Mouse (Mus musculus) embryonic facial prominence, embryonic 13.5 days (tissue): ENCODE measurements around the gene Rapgef4. TPM values are rescaled to one million over a fixed set of nuclear protein-coding genes. Genes with fewer than 3 reads are reported as not detected.

Experiments
- ATAC-seq: fragments of 200-750 bp; cut with Nextera tagmentation; 2 replicates; pipeline ENCODE4 v1.8.0; 2017; ENCODE audit warnings: low read depth; ENCODE audit not compliant: insufficient number of reproducible peaks, insufficient read depth, low FRiP score, low TSS enrichment
- H3K27ac ChIP-seq: fragments of 300-500 bp; sonication (generic); 2 replicates; pipeline ENCODE4 v1.5.1; 2015; ENCODE audit warnings: moderate library complexity, mild to moderate bottlenecking, inconsistent platforms
- H3K27me3 ChIP-seq: fragments of 300-500 bp; sonication (generic); 2 replicates; pipeline ENCODE4 v1.6.1; 2015; ENCODE audit warnings: mild to moderate bottlenecking, inconsistent platforms
- H3K36me3 ChIP-seq: fragments of 300-500 bp; sonication (generic); 2 replicates; pipeline ENCODE4 v1.6.1; 2015; ENCODE audit warnings: mild to moderate bottlenecking, inconsistent platforms
- H3K4me1 ChIP-seq: fragments of 300-500 bp; sonication (generic); 2 replicates; pipeline ENCODE4 v1.6.1; 2015; ENCODE audit warnings: inconsistent platforms
- H3K4me2 ChIP-seq: fragments of 300-500 bp; sonication (generic); 2 replicates; pipeline ENCODE4 v1.6.1; 2015; ENCODE audit warnings: moderate library complexity, mild to moderate bottlenecking, inconsistent platforms
- H3K4me3 ChIP-seq: fragments of 300-500 bp; sonication (generic); 2 replicates; pipeline ENCODE4 v1.5.1; 2015; ENCODE audit warnings: mild to moderate bottlenecking, inconsistent platforms
- H3K9ac ChIP-seq: fragments of 300-500 bp; sonication (generic); 2 replicates; pipeline ENCODE4 v1.6.1; 2015; ENCODE audit warnings: mild to moderate bottlenecking, inconsistent platforms
- H3K9me3 ChIP-seq: fragments of 300-500 bp; sonication (generic); 2 replicates; pipeline ENCODE4 v1.6.1; 2016; ENCODE audit warnings: inconsistent platforms
- WGBS: fragments of 180-500 bp; shearing (Covaris S2); methylation state at CpG from one replicate; pipeline ENCODE4 v1.1.7; 2015; ENCODE audit warnings: mixed read lengths; 5-methylcytosine and 5-hydroxymethylcytosine counted together
- polyA plus RNA-seq: library from polyadenylated mRNA; unstranded; fragments of >200 nt; fragmentation: Nextera tagmentation; extraction: Ambion mirVana; gene quantifications from 2 replicates; pipeline ENCODE4 v1.2.1, GENCODE M21; 2015

Gene Rapgef4
- polyA plus RNA-seq, 1 experiment from 2014 or later, result 3.0 TPM

GRCm38 (mm10) chr2:72206530-72207248 lies 225.6 kb downstream of the Rapgef4 start:
- WGBS, result 83% methylated on average over 4 of the region's 4 CpGs
- Histone ChIP-seq H3K27me3 (no peaks in the 10 kb centered on the region), H3K4me1 (peaks cover 6% of the 10 kb centered on the region), H3K9me3 (no peaks in the 10 kb centered on the region), H3K4me2 (no peak overlapping the region), H3K27ac (no peak overlapping the region), H3K9ac (no peak overlapping the region), H3K4me3 (no peak overlapping the region), H3K36me3 (no peaks in the 10 kb centered on the region)
- ATAC-seq, result no peak

DNA sequence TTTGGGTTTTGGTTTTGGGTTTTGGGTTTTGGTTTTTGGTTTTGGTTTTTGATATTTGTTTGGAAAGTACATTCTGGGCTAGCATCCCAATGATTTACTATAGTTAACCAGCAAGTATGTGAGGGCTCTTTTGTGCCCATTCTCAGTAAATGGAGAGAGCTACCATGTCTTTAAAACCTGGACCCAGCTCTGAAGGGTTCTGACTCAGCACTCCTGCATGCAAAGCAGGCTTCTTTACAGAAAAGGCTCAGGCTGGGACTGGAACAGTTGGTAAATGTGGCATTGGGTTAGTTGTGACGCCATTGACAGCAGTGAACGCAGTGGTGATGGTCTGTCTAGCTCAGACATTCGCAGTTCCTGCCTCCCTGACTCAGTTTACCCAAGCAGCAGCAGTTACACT lies 236.3 kb downstream of the Rapgef4 start:
- H3K4me3 ChIP-seq, result no peak overlapping the region
- no peak overlapping the region for H3K9ac ChIP-seq
- ATAC-seq, result no peak
- H3K4me1 ChIP-seq, result no peaks in the 10 kb centered on the region; the same call in 1 of the 2 replicates
- WGBS, result 88% methylated on average over 3 of the region's 3 CpGs
- H3K36me3 ChIP-seq, result no peaks in the 10 kb centered on the region
- no peaks in the 10 kb centered on the region for H3K27me3 ChIP-seq
- H3K27ac ChIP-seq, result no peak overlapping the region
- no peak overlapping the region for H3K4me2 ChIP-seq
- H3K9me3 ChIP-seq, result no peaks in the 10 kb centered on the region

DNA sequence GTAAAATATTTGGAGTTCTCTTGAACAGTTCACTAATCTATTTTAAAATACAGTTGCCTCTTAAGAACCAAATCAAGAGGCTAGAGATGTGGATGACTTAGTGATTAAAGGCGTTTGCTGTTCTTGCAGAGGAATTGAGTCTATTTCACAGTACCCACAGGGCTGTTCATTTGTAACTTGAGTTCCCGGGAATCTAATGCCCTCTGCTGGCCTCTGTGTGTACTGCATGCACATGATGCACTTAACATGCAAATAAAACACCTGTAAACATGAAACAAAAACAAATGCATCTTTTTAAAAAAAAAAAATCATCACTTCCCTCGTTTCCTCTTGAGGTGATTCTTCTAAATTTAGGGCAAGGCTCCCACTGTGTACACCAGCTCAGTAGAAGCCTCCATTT lies 238.9 kb downstream of the Rapgef4 start:
- H3K27me3 ChIP-seq, result no peaks in the 10 kb centered on the region
- H3K9ac ChIP-seq, result no peak overlapping the region
- no peak overlapping the region for H3K27ac ChIP-seq
- H3K4me1 ChIP-seq, result peaks cover 2% of the 10 kb centered on the region
- no peaks in the 10 kb centered on the region for H3K36me3 ChIP-seq
- H3K4me3 ChIP-seq, result no peak overlapping the region
- ATAC-seq, result no peak
- H3K9me3 ChIP-seq, result no peaks in the 10 kb centered on the region
- H3K4me2 ChIP-seq, result no peak overlapping the region
- WGBS, result 26% methylated on average over 3 of the region's 3 CpGs

DNA sequence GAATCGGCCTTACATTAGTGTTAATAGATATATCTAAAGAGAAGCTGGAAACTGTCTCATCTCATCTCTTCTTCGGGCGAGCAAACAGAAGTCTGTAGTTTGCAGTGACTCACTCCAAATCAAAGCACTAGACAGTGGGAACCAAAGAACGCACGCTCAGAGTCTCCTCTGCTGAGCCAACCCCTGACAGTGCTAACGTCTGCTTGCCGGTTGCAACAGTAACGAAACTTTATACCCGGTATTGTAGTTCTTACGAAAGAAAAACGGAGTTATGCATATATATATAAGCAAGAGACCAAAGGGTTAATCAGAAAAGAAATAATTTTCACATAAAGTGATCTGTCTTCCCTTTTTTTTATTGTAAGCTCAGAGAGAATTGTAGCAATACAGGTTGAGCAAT lies 240.2 kb downstream of the Rapgef4 start:
- Histone ChIP-seq H3K9me3 (no peaks in the 10 kb centered on the region), H3K4me2 (no peak overlapping the region), H3K4me1 (peaks cover 2% of the 10 kb centered on the region), H3K27ac (no peak overlapping the region), H3K36me3 (no peaks in the 10 kb centered on the region), H3K4me3 (no peak overlapping the region), H3K27me3 (no peaks in the 10 kb centered on the region), H3K9ac (no peak overlapping the region)
- WGBS, result 62% methylated on average over 11 of the region's 11 CpGs
- no peak for ATAC-seq

GRCm38 (mm10) chr2:72221706-72222105 lies 240.7 kb downstream of the Rapgef4 start:
- H3K9ac ChIP-seq, result no peak overlapping the region
- no peaks in the 10 kb centered on the region for H3K27me3 ChIP-seq
- ATAC-seq, result no peak
- no peaks in the 10 kb centered on the region for H3K9me3 ChIP-seq
- H3K36me3 ChIP-seq, result no peaks in the 10 kb centered on the region
- no peak overlapping the region for H3K4me2 ChIP-seq
- peaks cover 2% of the 10 kb centered on the region for H3K4me1 ChIP-seq
- H3K4me3 ChIP-seq, result no peak overlapping the region
- H3K27ac ChIP-seq, result no peak overlapping the region
- 33% methylated on average over 7 of the region's 7 CpGs for WGBS

GRCm38 (mm10) chr2:72222276-72222675 lies 241.2 kb downstream of the Rapgef4 start:
- H3K4me2 ChIP-seq, result no peak overlapping the region
- WGBS, result 86% methylated on average over 4 of the region's 4 CpGs
- no peaks in the 10 kb centered on the region for H3K27me3 ChIP-seq
- no peak overlapping the region for H3K27ac ChIP-seq
- peaks cover 2% of the 10 kb centered on the region for H3K4me1 ChIP-seq
- no peak overlapping the region for H3K4me3 ChIP-seq
- H3K9ac ChIP-seq, result no peak overlapping the region
- H3K9me3 ChIP-seq, result no peaks in the 10 kb centered on the region
- ATAC-seq, result no peak
- no peaks in the 10 kb centered on the region for H3K36me3 ChIP-seq

GRCm38 (mm10) chr2:72222736-72223455 lies 241.9 kb downstream of the Rapgef4 start:
- Histone ChIP-seq H3K9me3 (no peaks in the 10 kb centered on the region), H3K27ac (no peak overlapping the region), H3K36me3 (no peaks in the 10 kb centered on the region), H3K4me1 (peaks cover 2% of the 10 kb centered on the region), H3K27me3 (no peaks in the 10 kb centered on the region), H3K4me2 (no peak overlapping the region), H3K4me3 (no peak overlapping the region), H3K9ac (no peak overlapping the region)
- ATAC-seq, result no peak
- 86% methylated on average over 16 of the region's 16 CpGs for WGBS

DNA sequence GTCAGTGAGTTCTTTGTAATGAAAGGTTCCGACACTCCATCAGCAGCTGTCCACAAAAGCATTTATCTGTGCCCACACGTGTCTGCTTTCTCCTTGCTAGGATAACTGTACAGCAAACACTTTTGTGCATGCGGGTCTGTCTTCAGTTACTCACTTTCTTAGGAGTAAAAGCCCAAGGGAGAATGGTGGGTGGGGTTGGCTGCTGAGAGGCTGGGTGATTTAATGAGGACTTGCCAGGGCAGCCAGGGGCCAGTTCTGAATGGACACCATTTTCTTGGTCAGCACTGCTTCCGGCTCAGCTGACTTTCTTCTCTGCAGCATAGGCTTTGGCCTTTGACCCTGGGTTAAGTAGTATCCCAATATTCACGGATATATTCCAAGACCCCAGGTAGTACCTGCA lies 242.4 kb downstream of the Rapgef4 start:
- 41% methylated on average over 5 of the region's 5 CpGs for WGBS
- H3K4me1 ChIP-seq, result peaks cover 2% of the 10 kb centered on the region

GRCm38 (mm10) chr2:72226006-72226405 lies 245.0 kb downstream of the Rapgef4 start:
- Histone ChIP-seq H3K4me3 (no peak overlapping the region), H3K9me3 (no peaks in the 10 kb centered on the region), H3K9ac (no peak overlapping the region), H3K4me2 (no peak overlapping the region), H3K27me3 (no peaks in the 10 kb centered on the region), H3K27ac (no peak overlapping the region), H3K4me1 (peaks cover 20% of the 10 kb centered on the region), H3K36me3 (no peaks in the 10 kb centered on the region)
- WGBS, result 88% methylated on average over 6 of the region's 6 CpGs
- ATAC-seq, result no peak

More for the DNA sequence above, 242.4 kb downstream of the Rapgef4 start:
- H3K4me2 ChIP-seq, result no peak overlapping the region
- no peaks in the 10 kb centered on the region for H3K27me3 ChIP-seq
- H3K9ac ChIP-seq, result no peak overlapping the region
- H3K36me3 ChIP-seq, result no peaks in the 10 kb centered on the region
- H3K27ac ChIP-seq, result no peak overlapping the region
- no peaks in the 10 kb centered on the region for H3K9me3 ChIP-seq
- ATAC-seq, result no peak
- H3K4me3 ChIP-seq, result no peak overlapping the region

DNA sequence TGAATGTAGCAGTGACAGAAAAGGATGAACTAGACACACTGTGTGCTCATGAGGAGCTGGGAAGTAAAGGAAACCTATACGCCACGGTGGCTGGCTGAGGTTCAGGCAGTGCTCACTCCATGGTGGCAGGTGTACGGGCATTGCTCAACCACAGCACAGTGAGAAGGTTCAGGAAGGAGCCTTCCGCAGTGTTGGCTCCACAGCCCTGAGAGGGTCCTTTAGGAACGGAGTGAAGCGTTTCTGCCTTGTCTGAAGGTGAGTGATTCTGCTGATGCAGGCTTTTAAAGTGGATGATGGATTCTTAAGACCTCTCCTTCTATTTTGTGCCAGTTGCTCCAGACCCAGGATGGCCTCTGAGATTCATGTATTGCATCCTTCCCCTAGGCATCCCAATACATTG lies 246.4 kb downstream of the Rapgef4 start:
- Histone ChIP-seq H3K4me2 (no peak overlapping the region), H3K27me3 (no peaks in the 10 kb centered on the region), H3K4me3 (no peak overlapping the region), H3K4me1 (peaks cover 23% of the 10 kb centered on the region), H3K9ac (no peak overlapping the region), H3K36me3 (no peaks in the 10 kb centered on the region), H3K9me3 (no peaks in the 10 kb centered on the region), H3K27ac (no peak overlapping the region)
- ATAC-seq, result no peak
- 93% methylated on average over 6 of the region's 6 CpGs for WGBS

DNA sequence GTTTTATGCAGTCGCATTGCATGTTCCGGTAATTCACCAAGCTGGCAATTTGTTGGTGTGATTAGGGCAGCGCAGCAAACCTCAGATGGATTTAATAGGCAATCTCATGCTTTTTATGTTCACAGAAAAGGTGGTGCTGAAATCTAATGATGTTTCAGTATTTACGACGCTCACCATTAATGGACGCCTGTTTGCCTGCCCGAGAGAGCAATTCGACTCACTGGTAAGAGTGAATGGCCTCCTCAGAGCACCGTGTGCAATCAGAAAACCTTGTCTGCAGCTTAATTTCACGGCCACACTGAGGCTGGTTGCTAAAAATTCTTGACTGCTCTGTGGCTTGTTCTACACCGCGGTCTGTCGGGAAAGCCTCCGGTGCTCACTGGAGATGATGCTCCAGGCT lies 247.8 kb downstream of the Rapgef4 start:
- WGBS, result 63% methylated on average over 14 of the region's 14 CpGs
- Histone ChIP-seq H3K4me2 (0 out of 2 replicates have a peak overlapping the region, but pooled peaks have one; percentile 5), H3K4me1 (peaks cover 23% of the 10 kb centered on the region), H3K4me3 (no peak overlapping the region), H3K36me3 (no peaks in the 10 kb centered on the region), H3K27ac (peak overlapping the region; percentile 28; the same call in 1 of the 2 replicates), H3K9me3 (no peaks in the 10 kb centered on the region), H3K27me3 (no peaks in the 10 kb centered on the region), H3K9ac (no peak overlapping the region)
- ATAC-seq, result no peak

- no peak overlapping the region for H3K4me3 ChIP-seq
- H3K4me2 ChIP-seq, result no peak overlapping the region
- H3K27ac ChIP-seq, result peak overlapping the region; percentile 16; the same call in 1 of the 2 replicates
- 80% methylated on average over 9 of the region's 9 CpGs for WGBS
- no peak overlapping the region for H3K9ac ChIP-seq
- H3K36me3 ChIP-seq, result no peaks in the 10 kb centered on the region
- no peaks in the 10 kb centered on the region for H3K9me3 ChIP-seq
- ATAC-seq, result no peak
- peaks cover 27% of the 10 kb centered on the region for H3K4me1 ChIP-seq
- no peaks in the 10 kb centered on the region for H3K27me3 ChIP-seq
Measured at GRCm38 (mm10) chr2:72230545-72230944, 249.5 kb downstream of the Rapgef4 start.
